Mouse (Mus musculus) forebrain, embryonic 10.5 days (tissue): ENCODE results near the gene Epb41l5. TPM values are rescaled to one million over a fixed set of nuclear protein-coding genes. Genes with fewer than 3 reads are reported as not detected.

Experiments used
- DNase-seq: peaks from one replicate; pipeline ENCODE4 v3.0.0-alpha.2; 2017; ENCODE audit warnings: low spot score; ENCODE audit errors: extremely low spot score
- H3K27ac ChIP-seq: fragments of 300-500 bp; sonication (generic); 2 replicates; pipeline ENCODE4 v1.5.1; 2016; ENCODE audit warnings: mild to moderate bottlenecking
- H3K27me3 ChIP-seq: fragments of 300-500 bp; sonication (generic); 2 replicates; pipeline ENCODE4 v1.6.1; 2016; ENCODE audit warnings: mild to moderate bottlenecking; ENCODE audit not compliant: poor library complexity, severe bottlenecking
- H3K36me3 ChIP-seq: fragments of 300-500 bp; sonication (generic); replicated peaks from 2 replicates; pipeline ENCODE4 v1.6.1; 2016; ENCODE audit warnings: mild to moderate bottlenecking, moderate library complexity
- H3K4me1 ChIP-seq: fragments of 300-500 bp; sonication (generic); 2 replicates; pipeline ENCODE4 v1.6.1; 2016
- H3K4me3 ChIP-seq: fragments of 300-500 bp; sonication (generic); 2 replicates; pipeline ENCODE4 v1.5.1; 2016; ENCODE audit warnings: mild to moderate bottlenecking, moderate library complexity
- H3K9me3 ChIP-seq: fragments of 300-500 bp; sonication (generic); 2 replicates; pipeline ENCODE4 v1.6.1; 2016; ENCODE audit warnings: mild to moderate bottlenecking, moderate library complexity
- WGBS: fragments of 180-500 bp; shearing (Covaris S2); methylation state at CpG from one replicate; pipeline ENCODE4 v1.1.7; 2016; 5-methylcytosine and 5-hydroxymethylcytosine counted together
- polyA plus RNA-seq: library from polyadenylated mRNA; unstranded; fragments of >200 nt; fragmentation: Nextera tagmentation; extraction: Ambion mirVana; gene quantifications from 2 replicates; pipeline ENCODE4 v1.2.1, GENCODE M21; 2016

Gene Epb41l5
- polyA plus RNA-seq, 1 experiment from 2014 or later: 49.2 TPM

DNA sequence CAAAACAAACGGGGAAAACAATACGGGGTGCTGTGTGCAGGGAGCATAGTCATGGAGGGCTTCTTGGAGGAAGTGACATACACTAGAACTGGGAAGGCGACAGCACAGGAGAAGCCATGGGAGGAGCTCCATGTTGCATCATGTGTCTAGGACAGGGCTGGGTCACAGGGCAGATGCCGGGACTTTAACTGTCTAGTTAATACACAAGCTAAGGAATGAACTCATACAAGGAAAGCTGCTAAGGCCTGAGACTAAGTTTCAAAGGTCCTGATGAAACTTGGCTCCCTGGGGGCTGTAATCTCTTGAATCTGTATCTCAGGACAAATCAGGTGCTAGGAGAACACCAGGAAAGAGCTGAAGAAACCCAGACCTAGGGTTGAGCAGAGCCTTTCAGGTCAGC, 126.1 kb downstream of the Epb41l5 start:
- peaks cover 14% of the 10 kb centered on the region for H3K36me3 ChIP-seq
- peaks cover 5% of the 10 kb centered on the region; the same call in 1 of the 2 replicates for H3K27me3 ChIP-seq
- 90% methylated on average over 4 of the region's 4 CpGs for WGBS
- no peak overlapping the region for H3K27ac ChIP-seq
- no peak for DNase-seq
- H3K4me3 ChIP-seq: no peak overlapping the region
- H3K4me1 ChIP-seq: peaks cover 29% of the 10 kb centered on the region
- H3K9me3 ChIP-seq: peaks cover 13% of the 10 kb centered on the region

DNA sequence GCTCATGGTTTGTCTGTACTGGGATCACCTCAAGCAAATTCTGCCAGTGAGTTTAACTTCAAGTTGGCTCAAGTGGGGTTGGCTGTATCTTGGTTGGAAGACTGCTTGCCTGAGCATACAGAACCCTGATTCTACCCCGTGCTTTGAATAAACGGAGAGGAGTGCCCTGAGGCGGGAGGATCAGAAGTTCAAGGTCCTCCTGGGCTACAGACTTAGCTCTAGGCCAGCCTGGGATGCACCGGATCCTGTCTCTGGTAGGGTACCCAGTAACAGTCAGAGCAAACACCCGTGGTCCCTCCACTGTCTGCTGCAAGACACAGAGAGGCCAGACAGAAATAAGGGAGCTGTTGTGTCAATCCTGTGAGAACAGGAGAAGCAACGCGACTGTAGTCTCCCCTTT, 127.1 kb downstream of the Epb41l5 start:
- Histone ChIP-seq H3K27me3 (peaks cover 5% of the 10 kb centered on the region; the same call in 1 of the 2 replicates), H3K36me3 (peaks cover 3% of the 10 kb centered on the region), H3K9me3 (peaks cover 3% of the 10 kb centered on the region), H3K27ac (no peak overlapping the region), H3K4me1 (peaks cover 27% of the 10 kb centered on the region), H3K4me3 (no peak overlapping the region)
- DNase-seq: no peak
- WGBS: 87% methylated on average over 7 of the region's 7 CpGs

DNA sequence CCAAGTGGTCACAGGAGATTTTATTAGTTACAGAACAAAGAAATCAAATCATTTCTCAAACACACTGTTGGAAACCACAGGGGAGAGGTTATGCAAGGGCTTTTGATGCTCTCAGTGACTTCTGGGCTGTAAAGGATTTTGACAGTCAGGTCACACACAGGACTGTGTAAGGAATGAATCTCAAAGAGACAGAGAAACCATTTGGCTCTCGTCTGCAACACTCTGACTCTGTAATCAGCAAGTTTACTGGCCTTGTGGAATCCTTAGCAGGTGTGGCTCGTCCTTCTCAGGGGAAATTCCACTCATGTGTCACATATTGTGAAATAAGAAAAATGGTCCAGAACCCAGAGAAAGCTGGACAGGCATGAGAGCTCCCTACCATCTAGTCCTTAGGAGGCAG, 127.8 kb downstream of the Epb41l5 start:
- whole genome bisulfite sequencing: 77% methylated on average over 2 of the region's 2 CpGs
- H3K4me3 ChIP-seq: no peak overlapping the region
- no peak for DNase-seq
- H3K27ac ChIP-seq: no peak overlapping the region
- no peaks in the 10 kb centered on the region for H3K9me3 ChIP-seq
- peaks cover 5% of the 10 kb centered on the region; the same call in 1 of the 2 replicates for H3K27me3 ChIP-seq
- no peaks in the 10 kb centered on the region for H3K36me3 ChIP-seq
- H3K4me1 ChIP-seq: peaks cover 20% of the 10 kb centered on the region

DNA sequence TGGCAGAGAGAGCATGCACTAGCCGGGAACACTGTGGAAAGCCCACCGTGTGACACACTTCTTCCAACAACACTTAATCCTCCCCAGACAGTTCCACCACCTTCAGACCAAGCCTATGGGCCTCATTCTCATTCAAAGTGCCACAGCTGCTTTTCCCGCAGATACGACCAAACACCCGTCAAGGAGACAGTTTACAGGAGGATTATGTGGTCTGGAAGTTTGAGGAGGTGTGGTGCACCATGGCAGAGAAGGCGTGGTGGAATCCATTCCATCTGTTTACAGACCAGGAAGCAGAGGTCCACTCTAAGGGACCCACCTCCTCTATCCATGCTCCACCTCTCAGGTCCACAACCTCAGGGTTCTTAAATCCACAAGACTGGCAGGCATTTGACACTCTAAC, 129.5 kb downstream of the Epb41l5 start:
- Histone ChIP-seq H3K36me3 (no peaks in the 10 kb centered on the region), H3K27me3 (peaks cover under 1% of the 10 kb centered on the region; the same call in 1 of the 2 replicates), H3K27ac (no peak overlapping the region), H3K9me3 (no peaks in the 10 kb centered on the region), H3K4me1 (peaks cover 3% of the 10 kb centered on the region), H3K4me3 (no peak overlapping the region)
- no peak for DNase-seq
- WGBS: 84% methylated on average over 6 of the region's 6 CpGs

GRCm38 (mm10) chr1:119518786-119519185, 130.0 kb downstream of the Epb41l5 start:
- no peak for DNase-seq
- Histone ChIP-seq H3K9me3 (no peaks in the 10 kb centered on the region), H3K4me1 (no peaks in the 10 kb centered on the region), H3K27ac (no peak overlapping the region), H3K27me3 (no peaks in the 10 kb centered on the region), H3K4me3 (no peak overlapping the region), H3K36me3 (no peaks in the 10 kb centered on the region)

DNA sequence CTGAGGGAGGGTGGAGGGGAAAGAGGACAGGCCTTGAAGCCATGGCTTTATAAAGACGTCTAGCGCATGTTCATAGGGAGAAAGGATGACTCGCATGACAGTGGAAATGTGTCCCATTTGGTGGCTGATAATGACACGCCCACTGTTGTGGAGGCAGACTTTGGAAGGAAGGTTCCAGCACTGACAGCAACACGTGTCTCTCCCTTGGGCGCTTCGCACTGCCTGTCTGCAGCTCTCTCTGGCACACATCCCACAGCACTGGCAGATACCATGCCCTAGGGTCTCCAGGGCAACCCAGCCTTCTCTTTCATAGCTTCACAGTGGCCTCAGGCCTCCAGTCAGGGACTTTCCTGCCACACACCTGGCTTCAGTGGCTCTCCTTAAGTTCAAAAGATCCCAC, 130.7 kb downstream of the Epb41l5 start:
- Histone ChIP-seq H3K36me3 (no peaks in the 10 kb centered on the region), H3K4me1 (no peaks in the 10 kb centered on the region), H3K27ac (no peak overlapping the region), H3K27me3 (no peaks in the 10 kb centered on the region), H3K9me3 (no peaks in the 10 kb centered on the region), H3K4me3 (no peak overlapping the region)
- 91% methylated on average over 7 of the region's 7 CpGs for WGBS
- no peak for DNase-seq

- DNase-seq: no peak
- H3K27ac ChIP-seq: 0 out of 2 replicates have a peak overlapping the region, but pooled peaks have one; percentile 48
- no peaks in the 10 kb centered on the region for H3K36me3 ChIP-seq
- H3K4me3 ChIP-seq: no peak overlapping the region
- peaks cover 19% of the 10 kb centered on the region for H3K4me1 ChIP-seq
- H3K27me3 ChIP-seq: peaks cover 18% of the 10 kb centered on the region
- WGBS: 68% methylated on average over 8 of the region's 8 CpGs
- H3K9me3 ChIP-seq: no peaks in the 10 kb centered on the region
Observed at GRCm38 (mm10) chr1:119510857-119511256, 137.9 kb downstream of the Epb41l5 start.

DNA sequence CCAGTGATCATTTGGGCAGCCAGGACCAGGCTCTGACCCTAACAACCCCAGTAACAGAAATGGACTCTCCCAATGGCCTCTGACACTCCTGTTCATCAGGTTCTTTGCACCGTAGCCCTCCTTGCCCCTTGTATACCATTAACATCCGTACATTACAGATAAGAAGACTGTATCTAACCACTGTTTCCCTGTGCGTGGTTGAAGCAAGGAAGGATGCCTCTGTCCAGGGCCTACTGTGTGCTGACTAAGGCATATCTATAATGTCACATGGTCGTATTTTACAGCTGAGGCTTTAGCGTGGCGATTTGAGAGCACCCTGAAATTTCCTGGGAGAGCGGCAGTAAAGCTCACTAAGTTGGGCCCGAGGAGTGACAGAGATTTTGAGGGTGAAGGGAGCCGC, 138.4 kb downstream of the Epb41l5 start:
- peaks cover 23% of the 10 kb centered on the region for H3K27me3 ChIP-seq
- DNase-seq: no peak
- peaks cover 22% of the 10 kb centered on the region for H3K4me1 ChIP-seq
- no peak overlapping the region for H3K4me3 ChIP-seq
- H3K36me3 ChIP-seq: no peaks in the 10 kb centered on the region
- H3K9me3 ChIP-seq: no peaks in the 10 kb centered on the region
- 0 out of 2 replicates have a peak overlapping the region, but pooled peaks have one; percentile 48 for H3K27ac ChIP-seq
- WGBS: 72% methylated on average over 9 of the region's 9 CpGs

DNA sequence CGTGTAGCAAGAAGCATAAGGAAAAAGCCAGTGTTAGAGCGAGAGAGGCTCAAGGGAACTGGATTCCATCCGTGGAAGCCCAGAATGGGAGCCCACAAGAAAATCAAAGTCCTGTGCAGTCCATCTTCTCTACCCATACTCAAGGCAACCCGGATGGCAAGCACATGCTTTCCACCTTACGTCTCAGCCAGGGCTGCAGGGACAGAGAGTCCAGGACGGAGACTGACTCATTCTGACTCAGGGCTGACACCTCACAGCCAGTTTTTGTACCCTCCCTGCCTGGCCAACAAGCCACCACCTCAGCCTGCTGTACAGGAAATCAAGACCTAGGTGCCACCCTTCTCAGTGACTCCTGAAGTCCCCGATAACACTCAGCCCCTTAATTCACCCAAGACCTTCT, 139.3 kb downstream of the Epb41l5 start:
- H3K4me1 ChIP-seq: peaks cover 29% of the 10 kb centered on the region
- no peaks in the 10 kb centered on the region for H3K9me3 ChIP-seq
- 87% methylated on average over 7 of the region's 7 CpGs for WGBS
- no peaks in the 10 kb centered on the region for H3K36me3 ChIP-seq
- peaks cover 28% of the 10 kb centered on the region for H3K27me3 ChIP-seq
- DNase-seq: no peak
- H3K27ac ChIP-seq: 0 out of 2 replicates have a peak overlapping the region, but pooled peaks have one; percentile 36
- H3K4me3 ChIP-seq: no peak overlapping the region

GRCm38 (mm10) chr1:119508548-119508947, 140.3 kb downstream of the Epb41l5 start:
- Histone ChIP-seq H3K36me3 (no peaks in the 10 kb centered on the region), H3K9me3 (no peaks in the 10 kb centered on the region), H3K4me1 (peaks cover 38% of the 10 kb centered on the region), H3K4me3 (no peak overlapping the region), H3K27me3 (peaks cover 31% of the 10 kb centered on the region), H3K27ac (peak overlapping the region; percentile 36)
- 64% methylated on average over 4 of the region's 4 CpGs for WGBS
- no peak for DNase-seq

DNA sequence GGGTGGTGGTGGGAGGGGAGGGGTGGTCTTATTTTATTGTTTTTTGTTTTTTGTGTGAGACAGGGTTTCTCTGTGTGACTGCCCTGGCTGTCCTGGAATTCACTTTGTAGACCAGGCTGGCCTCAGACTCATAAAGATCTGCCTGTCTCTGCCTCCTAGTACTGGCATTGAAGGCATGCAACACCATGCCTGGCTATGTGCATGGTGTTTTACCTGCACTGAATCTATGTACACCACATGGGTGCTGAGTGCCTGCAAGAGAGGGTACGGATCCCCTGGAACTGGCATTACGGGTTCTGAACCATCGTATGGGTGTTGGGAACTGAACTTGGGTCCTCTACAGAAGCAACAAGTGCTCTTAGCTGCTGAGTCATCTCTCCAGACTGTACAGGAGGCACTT, 142.8 kb downstream of the Epb41l5 start:
- DNase-seq: no peak
- Histone ChIP-seq H3K27me3 (peaks cover 36% of the 10 kb centered on the region), H3K4me1 (peaks cover 48% of the 10 kb centered on the region), H3K36me3 (no peaks in the 10 kb centered on the region; the same call in 1 of the 2 replicates), H3K27ac (no peak overlapping the region), H3K4me3 (no peak overlapping the region), H3K9me3 (no peaks in the 10 kb centered on the region)
- WGBS: 91% methylated on average over 3 of the region's 3 CpGs

- H3K36me3 ChIP-seq: peaks cover 3% of the 10 kb centered on the region; the same call in 1 of the 2 replicates
- DNase-seq: peak; percentile 94
- peaks cover 40% of the 10 kb centered on the region for H3K4me1 ChIP-seq
- H3K27ac ChIP-seq: peak within 1 kb of the TSS; percentile 88
- no peaks in the 10 kb centered on the region for H3K9me3 ChIP-seq
- H3K4me3 ChIP-seq: peak within 1 kb of the TSS; percentile 81
- H3K27me3 ChIP-seq: peaks cover 36% of the 10 kb centered on the region
- WGBS: under 1% methylated on average over 57 of the region's 57 CpGs
Observed at GRCm38 (mm10) chr1:119504260-119505062, 144.3 kb downstream of the Epb41l5 start, which contains the start of gene Ralb. TSS of gene Ralb (minus strand) at chr1:119504794.

GRCm38 (mm10) chr1:119503808-119504207, 145.0 kb downstream of the Epb41l5 start:
- Histone ChIP-seq H3K4me1 (peaks cover 37% of the 10 kb centered on the region), H3K36me3 (peaks cover 3% of the 10 kb centered on the region), H3K4me3 (peak overlapping the region; percentile 81), H3K27me3 (peaks cover 36% of the 10 kb centered on the region), H3K9me3 (no peaks in the 10 kb centered on the region), H3K27ac (peak overlapping the region; percentile 88)
- 34% methylated on average over 5 of the region's 5 CpGs for WGBS
- no peak for DNase-seq
